Mouse (Mus musculus) thymus, postnatal 25 days (tissue): ENCODE results near the gene Mesp2.
A peak's percentile ranks its signal among the peaks of the same experiment; 100 is the strongest.

Experiments
- DNase-seq: peaks from one replicate; pipeline ENCODE4 v3.0.0; 2022

Gene Mesp2

DNA sequence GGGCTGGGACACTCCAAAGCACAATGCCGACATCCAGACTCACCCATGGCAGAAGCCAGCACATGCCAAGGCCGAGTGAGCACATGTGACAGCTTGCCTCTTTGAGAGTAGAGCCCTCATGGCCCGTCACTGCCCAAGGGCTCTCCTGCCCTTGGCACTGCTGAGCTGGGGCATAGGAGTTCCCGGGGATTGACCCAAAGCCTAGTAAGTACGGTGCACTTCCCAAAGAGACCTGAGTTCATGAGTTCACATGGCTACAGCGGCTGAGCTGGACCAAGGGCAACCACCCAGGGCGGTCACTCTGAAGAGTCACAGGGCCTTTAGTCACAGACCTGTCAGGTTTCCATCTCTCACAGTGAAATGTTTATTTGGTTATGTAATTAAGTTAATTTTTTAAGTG lies 2.0 kb upstream of the Mesp2 start:
- no peak for DNase-seq

DNA sequence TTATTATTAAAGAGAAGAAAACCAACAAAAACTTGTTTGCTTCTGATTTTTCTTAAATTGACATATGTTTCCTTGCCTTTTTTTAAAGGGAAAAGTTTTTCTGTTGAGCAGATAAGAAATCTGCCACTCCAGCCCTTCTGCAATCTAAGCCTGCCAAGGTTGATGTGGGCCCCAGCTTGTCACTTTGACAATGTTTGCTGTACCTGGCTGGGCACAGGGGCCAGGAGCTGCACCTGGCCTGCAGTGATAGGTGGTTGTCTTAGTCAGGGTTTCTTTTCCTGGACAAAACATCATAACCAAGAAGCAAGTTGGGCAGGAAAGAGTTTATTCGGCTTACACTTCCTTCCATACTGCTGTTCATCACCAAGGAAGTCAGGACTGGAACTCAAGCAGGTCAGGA lies 2.9 kb downstream of the Mesp2 start:
- DNase-seq, result no peak

DNA sequence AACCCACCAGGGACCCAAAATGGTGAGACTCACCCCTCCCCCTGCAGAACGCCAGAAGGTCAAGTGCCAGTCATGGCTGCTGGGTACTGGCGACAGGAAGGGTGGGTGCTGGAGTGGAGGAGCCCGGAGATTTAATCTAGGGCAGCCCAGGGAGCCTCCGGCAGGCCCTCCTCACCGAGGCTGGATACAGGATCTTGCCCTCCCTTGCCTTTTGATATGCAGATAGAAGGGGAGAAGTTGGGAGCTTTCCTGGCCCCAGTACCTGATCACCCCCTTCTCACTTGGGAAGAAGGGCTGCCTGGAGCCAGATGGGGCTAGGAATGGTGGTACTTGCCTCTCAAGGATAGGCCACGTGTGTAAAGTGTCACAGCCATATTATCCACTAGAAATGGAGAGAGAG lies 7.8 kb downstream of the Mesp2 start:
- DNase-seq, result no peak

DNA sequence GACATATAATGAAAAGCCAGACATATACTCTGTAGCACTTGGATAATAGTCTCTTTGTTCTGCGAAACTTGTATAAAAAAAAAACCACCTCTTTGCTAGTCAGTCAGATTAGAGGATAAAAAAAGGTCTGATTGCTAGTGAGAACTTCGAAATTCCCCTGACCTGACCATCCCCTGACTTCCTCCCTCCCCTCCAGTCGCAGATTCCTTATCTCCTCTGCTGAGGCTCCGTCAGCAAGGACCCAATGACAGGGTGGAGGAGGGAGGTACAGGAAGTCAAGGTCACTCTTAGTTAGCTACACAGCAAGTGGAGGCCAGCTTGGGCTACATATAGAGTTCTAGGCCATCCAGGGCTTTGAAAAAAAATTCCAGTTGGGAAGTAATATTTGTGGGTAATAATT lies 9.0 kb downstream of the Mesp2 start:
- DNase-seq, result no peak

DNA sequence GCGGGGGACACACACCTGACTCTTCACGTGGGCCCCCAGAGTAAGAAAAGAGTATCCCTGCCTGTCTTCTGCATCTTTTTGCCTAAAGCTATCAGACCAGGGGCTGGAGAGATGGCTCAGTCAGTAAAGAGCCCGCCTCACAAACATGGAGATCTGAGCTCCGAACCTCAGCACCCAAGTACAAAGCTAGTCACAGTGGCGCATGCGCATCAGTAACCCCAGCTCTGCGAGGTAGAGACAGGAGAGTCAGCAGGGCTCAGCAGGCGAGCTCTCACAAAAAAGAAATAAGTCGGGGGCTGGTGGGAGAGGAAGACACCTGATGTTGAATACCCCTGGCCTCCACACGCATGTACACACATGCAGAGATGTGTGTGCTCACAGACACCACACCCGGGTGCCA lies 9.5 kb downstream of the Mesp2 start:
- DNase-seq, result no peak

DNA sequence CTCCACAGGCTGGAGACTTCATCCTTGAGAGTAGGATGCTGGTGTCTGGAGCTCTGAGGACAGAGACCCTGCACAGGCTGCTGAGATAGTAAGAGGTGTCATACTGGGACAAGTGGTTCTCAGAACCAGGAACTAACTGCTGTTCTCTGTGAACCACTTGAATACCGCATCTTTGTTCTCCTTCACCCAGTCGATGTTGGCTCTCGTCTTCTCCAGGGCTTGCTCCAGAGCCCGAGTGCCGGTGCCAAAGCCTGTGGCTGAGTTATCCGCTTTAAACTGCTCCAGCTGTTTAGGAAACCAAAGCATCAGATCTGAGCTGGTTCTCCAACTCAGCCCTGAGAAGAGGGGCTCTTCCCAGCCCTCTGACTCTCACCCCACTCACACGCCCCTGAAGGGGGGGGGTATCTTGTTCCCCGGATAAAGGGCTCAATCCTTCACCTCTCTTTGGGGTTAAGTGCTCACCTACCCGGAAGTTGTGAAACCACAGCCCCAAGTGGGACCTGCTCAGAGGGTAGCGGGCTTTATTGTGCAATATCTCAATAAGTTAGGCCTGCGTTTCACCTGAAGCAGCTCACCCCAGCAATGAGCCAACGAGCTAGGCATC lies 11.7 kb downstream of the Mesp2 start:
- no peak for DNase-seq

DNA sequence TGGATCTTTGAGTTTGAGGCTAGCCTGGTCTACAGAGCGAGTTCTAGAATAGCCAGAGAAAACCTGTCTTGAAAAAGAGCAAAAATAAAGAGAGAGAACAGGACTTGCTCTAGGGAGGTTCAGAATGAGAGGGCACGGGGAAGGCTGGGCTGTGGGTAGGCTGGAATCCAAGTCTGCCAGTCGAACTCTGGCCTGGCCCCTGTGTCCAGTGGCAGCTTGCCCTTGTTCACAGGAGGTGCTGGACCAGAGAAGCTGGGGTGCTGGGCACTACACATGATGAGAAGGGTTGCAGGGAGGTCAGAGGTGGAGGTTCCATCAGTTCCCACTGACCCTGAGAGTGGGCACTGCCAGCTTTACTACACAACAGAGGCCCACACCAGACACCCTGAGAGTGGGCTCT lies 17.8 kb downstream of the Mesp2 start:
- DNase-seq, result no peak

DNA sequence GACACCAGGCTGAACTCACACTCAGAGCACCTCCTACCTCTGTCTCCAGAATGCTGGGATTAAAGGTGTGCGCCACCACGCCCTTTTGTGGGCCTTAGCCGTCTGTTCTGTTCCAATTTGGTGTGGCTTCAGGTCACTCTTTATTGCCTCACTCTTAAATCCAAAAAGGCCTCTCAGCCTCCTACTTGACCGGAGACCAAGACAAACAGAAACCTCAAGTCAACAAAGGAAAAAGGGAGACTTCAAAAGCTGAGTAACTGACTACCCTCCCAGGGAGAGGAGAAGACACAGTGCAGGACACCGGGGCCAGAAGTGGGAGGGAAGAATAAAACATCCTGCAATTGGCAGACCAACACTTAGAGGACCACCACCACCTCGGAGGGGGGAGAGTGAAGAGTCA lies 20.6 kb downstream of the Mesp2 start:
- DNase-seq, result no peak

DNA sequence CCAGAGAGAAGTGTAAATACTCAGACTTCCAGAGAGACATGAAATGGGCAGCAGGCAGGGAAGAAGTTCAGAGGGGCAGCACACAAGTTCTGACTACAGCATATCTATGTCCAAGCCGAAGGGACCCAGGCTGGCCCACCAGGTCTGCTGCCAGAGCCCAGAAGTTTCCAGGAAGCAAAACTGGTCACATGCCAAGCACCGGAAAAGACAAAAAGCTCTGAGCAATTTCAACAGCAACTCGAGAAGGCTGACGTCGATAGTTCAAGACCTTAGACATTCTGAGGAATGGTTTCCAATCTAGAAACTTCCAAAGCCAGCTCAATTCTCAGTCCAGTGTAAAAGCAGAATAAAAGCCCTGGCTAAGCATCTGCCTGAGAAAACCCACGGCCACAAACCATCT lies 21.1 kb downstream of the Mesp2 start:
- DNase-seq, result no peak

DNA sequence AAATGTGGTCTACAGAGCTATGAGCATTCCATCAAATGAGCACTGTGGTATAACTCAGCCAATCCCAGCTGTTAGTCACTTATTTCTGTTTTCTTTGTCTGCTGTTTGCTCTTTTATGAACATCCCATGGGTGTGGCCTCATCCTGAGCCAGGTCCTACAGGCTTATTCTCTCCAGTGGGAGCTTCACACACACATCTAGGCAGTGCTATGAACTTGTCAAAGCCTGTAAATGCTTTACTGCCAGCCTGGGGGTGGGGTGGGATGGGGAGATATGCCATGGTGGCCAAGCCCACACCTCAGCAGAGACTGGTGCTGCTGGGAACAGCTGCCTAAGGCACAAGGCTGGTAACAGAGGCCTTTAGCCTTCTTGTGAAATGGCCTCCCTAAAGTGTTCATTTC lies 22.5 kb downstream of the Mesp2 start:
- DNase-seq, result no peak

DNA sequence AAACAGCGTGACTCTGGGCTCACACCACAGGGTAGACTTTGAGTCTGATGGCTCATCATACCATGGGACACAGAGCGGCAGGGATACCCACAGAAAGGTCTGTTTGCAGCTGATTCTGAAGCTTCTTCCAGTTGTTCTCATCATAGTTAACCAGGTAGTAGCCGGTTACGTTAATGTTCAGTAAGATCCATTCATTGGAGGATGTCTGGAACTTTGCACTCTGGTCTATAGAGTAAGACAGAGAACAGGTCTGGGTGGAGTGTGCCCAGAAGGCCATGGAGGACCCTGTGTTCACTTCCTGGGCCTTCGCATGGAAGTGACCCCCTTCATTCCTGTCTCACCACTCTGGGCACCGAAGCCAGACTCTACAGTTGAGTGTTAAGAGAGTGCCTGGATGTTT lies 24.7 kb downstream of the Mesp2 start:
- no peak for DNase-seq

DNA sequence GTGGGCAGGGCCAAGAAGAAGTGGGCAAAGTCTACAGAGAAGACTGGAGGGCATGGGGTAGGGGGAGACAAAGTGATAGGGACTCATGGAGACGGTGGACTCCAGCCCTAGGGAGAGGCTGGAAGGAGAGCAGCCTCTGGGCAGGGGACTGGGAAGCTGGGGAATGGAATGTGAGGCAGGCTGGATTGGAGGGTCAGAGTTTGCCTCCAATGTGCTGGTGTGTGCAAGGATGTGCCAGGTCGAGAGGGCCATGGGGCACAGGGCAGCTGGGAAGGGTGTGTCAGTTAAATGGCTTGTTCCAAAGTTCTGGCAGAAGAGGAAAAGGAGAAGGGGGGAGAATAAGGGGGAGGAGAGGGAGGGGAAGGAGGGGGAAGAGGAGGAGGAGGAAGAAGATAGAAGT lies 26.7 kb downstream of the Mesp2 start:
- DNase-seq, result no peak

DNA sequence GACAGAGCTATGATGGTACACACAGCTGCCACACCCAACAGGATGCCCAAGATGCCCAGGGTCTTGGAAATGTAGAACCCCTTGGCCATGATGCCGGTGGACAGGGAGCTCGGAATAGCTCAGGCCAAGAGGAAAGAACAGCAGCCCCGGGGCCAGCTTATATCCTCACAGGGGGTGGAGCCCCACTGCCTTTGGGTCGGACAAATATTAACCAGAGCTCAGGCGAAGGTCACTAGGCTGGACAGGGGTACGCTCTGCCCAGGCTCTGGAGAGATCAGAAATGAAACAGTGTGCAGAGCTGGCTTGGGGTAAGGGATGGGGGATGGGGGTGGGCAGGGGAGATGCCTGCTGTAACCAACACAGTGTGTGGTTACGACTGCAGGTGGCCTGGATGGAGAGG lies 31.6 kb downstream of the Mesp2 start:
- no peak for DNase-seq

DNA sequence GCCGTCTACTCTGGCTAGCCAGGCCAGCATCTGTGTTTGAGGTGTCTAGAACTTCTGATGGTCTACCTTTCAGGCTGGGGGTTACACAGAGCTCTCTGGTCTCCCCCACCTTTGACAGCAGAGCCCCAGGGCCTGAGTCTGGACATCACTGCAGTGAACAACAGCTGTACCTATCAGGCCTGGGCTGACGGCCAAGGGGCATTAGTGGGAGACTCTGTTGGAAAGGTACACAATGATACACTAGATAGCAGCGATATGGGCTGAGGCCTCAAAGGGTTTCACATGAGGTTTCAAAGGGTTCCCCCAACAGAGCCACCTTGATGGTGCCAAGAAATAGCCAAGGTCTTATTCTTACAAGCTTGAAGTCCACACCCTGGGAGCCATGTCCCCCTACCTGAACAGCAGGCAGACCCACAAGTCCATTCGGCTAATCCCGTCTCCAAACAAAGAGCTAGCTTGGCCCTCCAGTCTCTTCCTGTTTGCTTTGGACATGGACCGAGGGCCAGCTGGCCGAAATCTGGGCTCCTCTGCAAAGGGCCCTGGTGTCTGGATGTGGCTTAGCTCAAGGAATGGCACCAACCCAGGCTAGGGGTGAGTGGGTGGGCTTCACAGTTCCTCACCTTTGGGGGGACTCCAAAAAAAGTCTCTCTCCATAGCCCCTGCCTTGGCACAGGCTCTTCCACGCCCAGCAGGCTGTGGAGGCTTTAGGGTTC lies 33.7 kb downstream of the Mesp2 start:
- no peak for DNase-seq

DNA sequence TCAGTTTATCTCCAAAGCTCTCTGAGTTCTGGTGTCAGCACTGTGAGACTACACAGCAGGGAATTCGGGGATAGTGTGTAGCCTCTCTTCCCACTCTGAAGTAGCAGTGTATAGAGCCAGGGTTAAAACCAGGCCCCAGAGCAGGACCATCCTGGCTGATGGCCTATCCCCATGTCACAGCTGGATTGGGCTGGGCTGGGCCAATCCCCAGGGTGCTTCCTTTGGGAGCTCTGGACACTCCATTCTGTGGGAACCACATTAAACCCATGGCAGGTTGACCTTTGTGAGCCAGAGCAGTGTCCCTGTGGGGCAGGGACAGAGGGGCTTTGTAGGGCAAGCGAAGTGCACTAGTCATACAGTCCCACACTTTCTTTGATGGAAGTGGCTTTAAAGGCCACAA lies 35.8 kb downstream of the Mesp2 start:
- no peak for DNase-seq

DNA sequence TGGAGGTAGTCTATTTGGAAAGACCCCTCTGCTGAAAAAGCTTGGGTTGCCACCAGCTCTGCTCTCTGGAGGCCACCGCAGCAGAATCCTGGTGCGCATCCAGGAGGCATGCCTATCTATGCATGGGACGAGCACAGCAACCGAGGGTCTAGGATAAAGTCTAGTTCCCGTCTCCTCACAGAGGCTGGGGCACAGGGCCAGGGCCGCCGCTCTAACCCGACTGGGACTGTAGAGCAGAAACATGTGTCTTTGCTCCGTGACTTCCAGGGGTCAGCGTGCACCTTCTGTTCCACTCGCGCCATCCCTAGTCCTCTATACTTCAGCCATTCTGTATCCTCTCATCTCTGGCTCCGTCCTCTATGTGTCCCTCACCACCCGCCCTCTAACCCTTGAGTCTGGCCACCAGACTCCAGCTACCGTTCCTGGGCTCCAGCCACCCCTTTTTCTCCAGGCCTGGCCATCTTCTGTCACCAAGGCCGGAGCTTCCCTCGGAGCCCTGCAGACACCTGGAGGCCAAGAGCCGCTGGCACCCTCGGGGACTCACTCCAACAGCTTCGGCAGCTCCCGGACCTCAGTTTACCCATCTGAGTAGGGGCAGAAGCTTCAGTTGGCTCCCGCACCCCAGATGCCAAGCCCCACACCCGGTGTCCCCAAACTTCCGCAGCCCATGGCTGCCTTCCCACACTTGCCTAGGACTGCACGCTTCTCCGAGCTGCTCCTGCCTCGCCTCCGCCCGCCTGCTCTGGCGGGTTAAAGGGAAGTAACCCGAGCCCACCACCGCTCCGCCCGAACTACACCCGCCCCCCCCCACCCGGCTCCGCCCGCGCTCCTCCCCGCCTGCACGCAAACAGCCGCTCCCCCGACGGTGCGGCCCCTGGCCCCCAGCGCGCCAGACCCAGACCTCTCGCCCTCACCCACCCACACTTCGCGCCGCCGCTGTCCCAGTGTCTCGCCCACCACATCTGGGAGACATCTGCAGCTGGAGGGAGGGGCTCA lies 37.2 kb downstream of the Mesp2 start:
- DNase-seq, result no peak

DNA sequence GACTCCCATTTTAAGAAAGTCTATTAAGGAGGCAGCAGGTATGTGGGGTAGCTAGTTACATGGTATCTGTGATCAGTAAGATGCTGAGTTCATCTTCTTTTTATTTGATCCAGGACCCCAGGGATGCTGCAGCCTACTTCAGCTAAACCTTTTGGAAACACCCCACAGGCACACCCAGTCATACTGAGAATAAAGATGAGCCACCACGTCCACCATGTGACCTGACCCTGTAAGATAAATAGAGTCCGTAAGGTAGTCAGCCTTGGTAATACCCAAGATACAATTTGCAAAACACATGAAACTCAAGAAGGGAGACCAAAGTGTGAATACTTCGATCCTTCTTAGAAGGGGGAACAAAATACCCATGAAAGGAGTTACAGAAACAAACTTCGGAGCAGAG lies 45.8 kb downstream of the Mesp2 start:
- DNase-seq, result no peak

DNA sequence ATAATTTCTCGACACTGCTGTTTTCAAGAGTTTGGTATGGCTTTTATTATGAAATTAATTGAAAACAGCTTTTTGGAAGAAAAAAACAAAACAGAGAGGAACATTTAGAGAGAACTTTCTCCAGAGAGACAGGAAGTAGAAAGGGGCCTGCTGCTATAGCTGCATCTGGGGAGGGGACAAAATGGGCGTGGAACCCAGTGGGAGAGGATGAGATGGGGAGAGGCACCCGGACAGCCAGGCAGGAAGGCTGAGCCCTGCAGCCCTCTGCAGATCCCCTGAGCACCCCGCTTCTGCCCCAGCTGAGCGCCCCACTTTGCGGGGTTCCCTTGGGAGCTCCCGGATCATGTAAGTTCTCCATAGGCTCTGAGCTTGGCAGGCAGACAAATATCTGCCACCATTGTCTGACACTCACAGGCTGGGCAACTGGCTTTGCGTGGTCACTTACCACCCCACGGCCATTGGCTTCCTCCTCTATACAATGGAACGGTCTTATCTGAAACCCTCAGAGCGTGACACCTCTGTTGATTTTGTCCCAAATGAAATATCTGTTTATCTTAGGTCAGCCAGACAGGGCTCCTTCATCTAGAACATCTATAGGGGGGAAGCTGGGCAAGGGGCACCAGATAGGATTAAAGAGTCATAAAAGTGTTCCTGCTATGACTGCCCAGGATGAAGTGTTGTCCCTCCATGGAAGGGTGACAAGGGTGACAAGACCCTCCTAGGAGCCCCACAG lies 47.8 kb downstream of the Mesp2 start:
- peak; percentile 21 for DNase-seq

DNA sequence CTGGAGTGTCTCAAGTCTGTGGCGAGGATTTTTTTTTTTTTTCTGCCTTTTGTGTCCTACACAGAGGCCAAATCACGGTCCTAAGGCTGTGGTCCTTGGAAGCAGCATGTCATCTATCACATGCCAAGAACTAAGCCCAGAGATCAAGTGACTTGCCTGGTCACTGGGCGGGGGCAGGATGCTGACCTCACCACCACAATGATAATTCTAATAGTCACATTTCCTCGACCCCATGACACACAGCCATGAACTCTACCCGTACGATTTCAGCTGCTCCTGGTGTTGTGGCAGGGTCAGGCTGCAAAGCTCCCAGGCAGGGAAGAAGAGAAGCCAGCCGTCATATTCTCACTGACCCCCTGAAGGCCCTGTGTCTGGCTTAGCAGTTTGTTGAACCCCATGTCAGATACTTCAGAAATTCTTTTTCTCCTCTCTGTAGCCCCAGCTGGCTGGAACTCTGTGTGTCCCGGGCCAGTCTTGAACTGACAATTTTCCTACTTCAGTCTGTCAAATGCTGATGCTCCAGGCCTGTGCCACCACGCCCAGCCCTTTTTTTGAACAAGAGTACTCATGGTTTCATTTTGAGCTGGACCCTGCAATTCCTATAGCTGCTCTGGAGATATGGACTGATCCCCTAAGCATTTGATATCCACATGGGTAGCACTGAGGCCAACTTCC lies 48.6 kb downstream of the Mesp2 start:
- DNase-seq, result no peak

DNA sequence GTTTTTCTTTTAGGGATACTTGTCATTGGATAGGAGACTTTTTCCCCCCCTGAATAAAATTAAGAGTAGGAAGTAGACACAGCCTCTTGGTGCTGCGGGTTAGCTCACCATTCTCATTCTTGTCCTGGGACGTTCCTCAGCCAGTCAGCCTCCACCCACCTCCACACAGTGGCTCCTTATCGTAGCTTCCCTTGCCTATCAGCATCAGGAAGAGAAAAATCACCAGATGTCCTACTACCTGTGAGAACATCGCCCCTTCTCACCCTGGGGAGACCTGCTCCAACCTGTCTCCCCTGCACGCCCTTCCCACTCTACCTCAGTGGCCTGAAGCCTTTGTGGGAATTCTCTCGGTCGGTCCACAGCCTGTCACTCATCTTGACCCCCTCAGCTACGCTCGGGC lies 50.3 kb downstream of the Mesp2 start, which contains the start of gene Anpep:
Gene Anpep (minus strand): TSS at position 249 of the 400 bp plus-strand sequence.
- no peak for DNase-seq

DNA sequence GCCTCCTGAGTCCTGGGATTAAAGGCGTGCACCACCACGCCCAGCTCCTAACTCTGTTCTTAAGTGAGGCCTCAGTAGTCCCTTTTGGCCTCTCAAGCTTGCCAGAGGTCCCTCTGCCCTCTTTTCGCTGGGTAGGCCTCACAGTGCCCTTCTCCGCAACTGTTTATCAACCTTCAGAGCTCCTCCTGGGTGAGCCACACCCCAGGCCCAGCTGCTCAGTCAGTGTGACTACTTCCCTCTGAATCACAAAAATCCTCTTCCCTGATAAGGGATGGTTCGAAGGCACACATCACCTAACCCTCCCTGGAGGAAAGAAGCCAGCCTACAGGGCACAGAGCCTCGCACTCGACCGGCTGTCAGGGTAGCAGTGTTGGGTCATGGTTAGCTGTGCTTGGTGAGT lies 51.3 kb downstream of the Mesp2 start:
- no peak for DNase-seq
